Mouse (Mus musculus): ENCODE data around the gene Gm16429.
"Not testable (repeated sequence)": the region's sequence is repeated elsewhere in the genome, so short reads cannot be mapped to it uniquely, and the experiment has no call there.

Gm16429 gene

DNA sequence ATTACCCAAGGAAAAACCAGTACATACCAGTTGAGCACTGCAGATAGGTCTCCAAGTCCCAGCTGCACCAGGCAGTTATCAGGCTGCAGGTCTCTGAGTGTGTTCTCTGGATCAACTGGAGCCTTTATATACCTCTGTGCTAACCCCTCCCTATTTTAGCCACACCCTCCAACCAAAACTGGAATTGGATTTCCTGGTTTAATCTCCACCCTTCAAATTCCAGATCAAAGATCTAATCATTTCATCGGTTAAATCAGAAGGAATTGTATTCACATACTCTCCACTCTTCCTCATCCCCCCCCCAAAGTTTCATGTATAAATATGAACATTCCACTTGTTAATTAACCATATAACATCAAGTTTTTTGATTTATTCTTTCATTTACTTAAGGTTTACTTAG is at the start of gene Gm16429:
TSS of gene Gm16429 (minus strand) at position 101 of the 400 bp plus-strand sequence.
- not testable (repeated sequence) for DNase-seq (ENCODE audit: low spot score)

Data from c-Kit-positive CD71-positive TER-119-positive erythroid progenitor cells, embryonic 14.5 days (primary cell).